Mouse (Mus musculus): ENCODE results near the gene Htra1.

Htra1 gene

DNA sequence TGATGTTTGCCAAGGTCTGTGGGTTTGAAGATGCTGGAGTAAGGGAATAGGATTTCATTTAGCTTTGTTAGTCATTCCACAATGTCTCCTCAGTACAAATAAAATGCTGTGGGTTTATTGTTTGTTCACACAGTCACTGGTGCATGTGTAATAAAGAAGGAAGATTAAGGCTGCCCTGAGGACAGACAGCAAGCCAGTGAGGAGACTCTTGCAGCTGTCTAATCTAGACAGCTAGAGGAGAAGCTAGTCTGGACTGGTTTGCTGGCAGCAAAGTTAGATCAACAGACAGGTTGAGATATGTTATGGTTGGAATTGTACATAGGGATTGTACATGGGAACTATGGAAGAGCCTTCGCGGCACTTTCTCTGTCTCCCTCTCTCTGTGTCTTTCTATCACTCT lies 71.3 kb downstream of the Htra1 start:
- no peak for TF ChIP-seq CTCF (conservative IDR thresholded peaks at IDR 0.05; ENCODE audit: low read length)
- TF ChIP-seq POU5F1 (IDR thresholded peaks at IDR 0.05; ENCODE audit: borderline replicate concordance, low read length), result no peak
- TF ChIP-seq NANOG (IDR thresholded peaks at IDR 0.05; ENCODE audit: borderline replicate concordance, low read length), result no peak
- Histone ChIP-seq H3K4me3 (replicated peaks; ENCODE audit: low read length) (no peak overlapping the region), H3K27me3 (ENCODE audit: insufficient read depth, low read length) (no peaks in the 10 kb centered on the region; the same call in 1 of the 2 replicates), H3K4me1 (replicated peaks; ENCODE audit: low read depth, low read length) (no peaks in the 10 kb centered on the region), H3K9me3 (ENCODE audit: low read length) (peaks cover 6% of the 10 kb centered on the region; the same call in 1 of the 2 replicates), H3K36me3 (ENCODE audit: insufficient read depth, low read length) (no peaks in the 10 kb centered on the region)

- no peaks in the 10 kb centered on the region for H3K4me1 ChIP-seq (replicated peaks; ENCODE audit: low read depth, low read length)
- no peaks in the 10 kb centered on the region for H3K36me3 ChIP-seq (ENCODE audit: insufficient read depth, low read length)
- H3K9me3 ChIP-seq (ENCODE audit: low read length), result peaks cover 6% of the 10 kb centered on the region; the same call in 1 of the 2 replicates
- H3K27me3 ChIP-seq (ENCODE audit: insufficient read depth, low read length), result no peaks in the 10 kb centered on the region; the same call in 1 of the 2 replicates
- no peak overlapping the region for H3K4me3 ChIP-seq (replicated peaks; ENCODE audit: low read length)
- TF ChIP-seq NANOG (IDR thresholded peaks at IDR 0.05; ENCODE audit: borderline replicate concordance, low read length) (no peak), CTCF (conservative IDR thresholded peaks at IDR 0.05; ENCODE audit: low read length) (no peak), POU5F1 (IDR thresholded peaks at IDR 0.05; ENCODE audit: borderline replicate concordance, low read length) (no peak)
These were observed 73.3 kb downstream of the Htra1 start for GRCm38 (mm10) chr7:131009178-131009577.

GRCm38 (mm10) chr7:131011901-131012300 lies 76.0 kb downstream of the Htra1 start:
- TF ChIP-seq NANOG (IDR thresholded peaks at IDR 0.05; ENCODE audit: borderline replicate concordance, low read length), result no peak
- Histone ChIP-seq H3K36me3 (ENCODE audit: insufficient read depth, low read length) (no peaks in the 10 kb centered on the region), H3K4me3 (replicated peaks; ENCODE audit: low read length) (no peak overlapping the region)

GRCm38 (mm10) chr7:131019181-131019580 lies 83.3 kb downstream of the Htra1 start:
- Histone ChIP-seq H3K4me1 (replicated peaks; ENCODE audit: low read depth, low read length) (no peaks in the 10 kb centered on the region), H3K36me3 (ENCODE audit: insufficient read depth, low read length) (no peaks in the 10 kb centered on the region), H3K27me3 (ENCODE audit: insufficient read depth, low read length) (no peaks in the 10 kb centered on the region), H3K9me3 (ENCODE audit: low read length) (peaks cover 6% of the 10 kb centered on the region), H3K4me3 (replicated peaks; ENCODE audit: low read length) (no peak overlapping the region)
- TF ChIP-seq CTCF (conservative IDR thresholded peaks at IDR 0.05; ENCODE audit: low read length), result no peak
- no peak for TF ChIP-seq NANOG (IDR thresholded peaks at IDR 0.05; ENCODE audit: borderline replicate concordance, low read length)
- no peak for TF ChIP-seq POU5F1 (IDR thresholded peaks at IDR 0.05; ENCODE audit: borderline replicate concordance, low read length)

More at GRCm38 (mm10) chr7:131011901-131012300, 76.0 kb downstream of the Htra1 start:
- no peaks in the 10 kb centered on the region for H3K4me1 ChIP-seq (replicated peaks; ENCODE audit: low read depth, low read length)
- peaks cover 3% of the 10 kb centered on the region for H3K9me3 ChIP-seq (ENCODE audit: low read length)
- H3K27me3 ChIP-seq (ENCODE audit: insufficient read depth, low read length), result no peaks in the 10 kb centered on the region; the same call in 1 of the 2 replicates

GRCm38 (mm10) chr7:131024807-131025206 lies 88.9 kb downstream of the Htra1 start:
- Histone ChIP-seq H3K9me3 (ENCODE audit: low read length) (no peaks in the 10 kb centered on the region), H3K27me3 (ENCODE audit: insufficient read depth, low read length) (no peaks in the 10 kb centered on the region; the same call in 1 of the 2 replicates), H3K36me3 (ENCODE audit: insufficient read depth, low read length) (no peaks in the 10 kb centered on the region), H3K4me3 (replicated peaks; ENCODE audit: low read length) (no peak overlapping the region), H3K4me1 (replicated peaks; ENCODE audit: low read depth, low read length) (no peaks in the 10 kb centered on the region)
- TF ChIP-seq POU5F1 (IDR thresholded peaks at IDR 0.05; ENCODE audit: borderline replicate concordance, low read length), result no peak
- no peak for TF ChIP-seq NANOG (IDR thresholded peaks at IDR 0.05; ENCODE audit: borderline replicate concordance, low read length)
- TF ChIP-seq CTCF (conservative IDR thresholded peaks at IDR 0.05; ENCODE audit: low read length), result no peak

- no peaks in the 10 kb centered on the region for H3K9me3 ChIP-seq (ENCODE audit: low read length)
- TF ChIP-seq CTCF (conservative IDR thresholded peaks at IDR 0.05; ENCODE audit: low read length), result no peak
- TF ChIP-seq NANOG (IDR thresholded peaks at IDR 0.05; ENCODE audit: borderline replicate concordance, low read length), result no peak
- TF ChIP-seq POU5F1 (IDR thresholded peaks at IDR 0.05; ENCODE audit: borderline replicate concordance, low read length), result no peak
- no peak overlapping the region for H3K4me3 ChIP-seq (replicated peaks; ENCODE audit: low read length)
- peaks cover 4% of the 10 kb centered on the region for H3K27me3 ChIP-seq (ENCODE audit: insufficient read depth, low read length)
- H3K36me3 ChIP-seq (ENCODE audit: insufficient read depth, low read length), result no peaks in the 10 kb centered on the region
- H3K4me1 ChIP-seq (replicated peaks; ENCODE audit: low read depth, low read length), result no peaks in the 10 kb centered on the region
These were observed 91.6 kb downstream of the Htra1 start for GRCm38 (mm10) chr7:131027557-131027956.

GRCm38 (mm10) chr7:131031755-131032154 lies 95.8 kb downstream of the Htra1 start, which contains the start of gene Dmbt1:
TSS of gene Dmbt1 (plus strand) at chr7:131032053.
- no peak for TF ChIP-seq NANOG (IDR thresholded peaks at IDR 0.05; ENCODE audit: borderline replicate concordance, low read length)
- no peak for TF ChIP-seq CTCF (conservative IDR thresholded peaks at IDR 0.05; ENCODE audit: low read length)
- no peak for TF ChIP-seq POU5F1 (IDR thresholded peaks at IDR 0.05; ENCODE audit: borderline replicate concordance, low read length)
- H3K4me3 ChIP-seq (replicated peaks; ENCODE audit: low read length), result no peak within 1 kb of the TSS
- no peaks in the 10 kb centered on the region for H3K9me3 ChIP-seq (ENCODE audit: low read length)
- no peaks in the 10 kb centered on the region for H3K4me1 ChIP-seq (replicated peaks; ENCODE audit: low read depth, low read length)
- no peaks in the 10 kb centered on the region for H3K36me3 ChIP-seq (ENCODE audit: insufficient read depth, low read length)
- peaks cover 4% of the 10 kb centered on the region for H3K27me3 ChIP-seq (ENCODE audit: insufficient read depth, low read length)
